In the genomic region with DNA sequence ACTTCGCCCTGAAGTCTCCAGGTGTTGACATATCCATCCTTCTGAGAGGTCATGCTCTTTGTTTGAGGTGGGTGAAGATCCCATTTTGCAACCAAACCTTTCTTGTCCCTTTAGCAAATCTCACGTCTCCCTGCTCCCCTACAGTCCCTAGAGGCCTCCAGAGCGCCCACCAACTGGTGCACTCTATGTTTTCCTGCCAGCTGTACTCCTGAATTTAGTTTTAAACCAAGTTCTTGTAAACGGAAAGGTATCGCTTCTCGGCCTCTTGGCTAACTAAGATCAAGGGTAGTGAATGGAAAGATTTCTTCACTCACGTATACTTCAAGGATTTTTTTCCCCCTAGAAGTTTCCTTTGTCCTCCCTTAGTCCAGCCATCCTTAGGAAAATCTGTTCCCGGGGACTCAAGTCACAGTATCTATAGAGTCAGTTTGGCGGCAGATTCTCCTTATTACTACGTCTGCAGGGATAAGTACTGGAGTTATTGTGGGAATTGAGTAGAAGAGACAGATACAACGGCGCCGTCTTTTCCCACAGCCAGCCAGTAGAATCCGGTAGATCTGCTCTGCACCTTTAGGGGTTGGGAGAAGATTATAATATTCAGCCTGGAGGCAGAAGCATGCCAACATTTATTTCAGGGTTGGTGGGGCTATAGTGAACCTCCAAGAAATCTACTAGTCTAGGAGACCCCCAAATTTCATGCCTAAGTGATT, we compare ENCODE assay signal across 8 mouse cellular contexts. TPM values are rescaled to one million over a fixed set of nuclear protein-coding genes. Genes with fewer than 3 reads are reported as not detected.
DNase-seq lines count a peak whose midpoint lies in the region; ATAC-seq and TF ChIP-seq lines count a peak whose summit lies in the region.

No protein-coding gene starts in this region.

- no peak for TF ChIP-seq CTCF in G1E (IDR thresholded peaks at IDR 0.05; ENCODE audit: low read depth, low read length)

- no peak for ATAC-seq in heart, embryonic 11.5 days (replicated peaks; ENCODE audit: insufficient number of reproducible peaks, low FRiP score, low TSS enrichment)
- no peak for ATAC-seq in G1E (ENCODE audit: extremely low read depth, insufficient number of reproducible peaks, low FRiP score, poor library complexity, severe bottlenecking)
- no peak for ATAC-seq in liver, embryonic 16.5 days (ENCODE audit: low read depth)

- H3K36me3 ChIP-seq in heart, embryonic 11.5 days (ENCODE audit: control insufficient read depth, insufficient read depth, low read length) = no peaks in the 10 kb centered on the region
- no peaks in the 10 kb centered on the region for H3K36me3 ChIP-seq in G1E (replicated peaks)
- no peaks in the 10 kb centered on the region for H3K36me3 ChIP-seq in hindbrain, embryonic 10.5 days
- H3K36me3 ChIP-seq in liver, embryonic 16.5 days (ENCODE audit: control insufficient read depth, insufficient read depth) = no peaks in the 10 kb centered on the region

- peak overlapping the region; percentile 82 for H3K4me2 ChIP-seq in heart, embryonic 11.5 days
- H3K4me2 ChIP-seq in liver, embryonic 16.5 days (ENCODE audit: low read depth, low read length) = peak overlapping the region; percentile 97

- DNase-seq in heart, adult 11 months = no peak
- DNase-seq in G1E (ENCODE audit: low spot score) = no peak
- DNase-seq in hindbrain, embryonic 10.5 days (ENCODE audit: low spot score) = no peak
- DNase-seq in yolk sac, embryonic 10.5 days (ENCODE audit: low spot score) = no peak
- no peak for DNase-seq in left cerebral cortex, adult 9 months (ENCODE audit: low spot score in 2 of 2)
- no peak for DNase-seq in natural killer cell, adult 2 months (ENCODE audit: low spot score in 2 of 2)

- H3K4me1 ChIP-seq in heart, embryonic 11.5 days (ENCODE audit: control insufficient read depth, insufficient read depth, low read length) = peaks cover 21% of the 10 kb centered on the region
- H3K4me1 ChIP-seq in G1E (ENCODE audit: insufficient read depth, low read depth, low read length) = peaks cover 67% of the 10 kb centered on the region
- H3K4me1 ChIP-seq in hindbrain, embryonic 10.5 days (replicated peaks) = peaks cover 63% of the 10 kb centered on the region
- H3K4me1 ChIP-seq in liver, embryonic 16.5 days (ENCODE audit: control insufficient read depth, low read depth, low read length) = peaks cover 55% of the 10 kb centered on the region

- no peak overlapping the region for H3K27ac ChIP-seq in heart, embryonic 11.5 days (ENCODE audit: low read depth, low read length)
- H3K27ac ChIP-seq in hindbrain, embryonic 10.5 days = 0 out of 2 replicates have a peak overlapping the region, but pooled peaks have one; percentile 67
- H3K27ac ChIP-seq in liver, embryonic 16.5 days (ENCODE audit: low read length) = no peak overlapping the region

- no peaks in the 10 kb centered on the region for H3K9me3 ChIP-seq in heart, embryonic 11.5 days (replicated peaks; ENCODE audit: control insufficient read depth, low read length)
- no peaks in the 10 kb centered on the region for H3K9me3 ChIP-seq in G1E (replicated peaks)
- no peaks in the 10 kb centered on the region for H3K9me3 ChIP-seq in hindbrain, embryonic 10.5 days
- H3K9me3 ChIP-seq in liver, embryonic 16.5 days (replicated peaks; ENCODE audit: control insufficient read depth, low read length) = no peaks in the 10 kb centered on the region

- no peaks in the 10 kb centered on the region for H3K27me3 ChIP-seq in heart, embryonic 11.5 days (ENCODE audit: control insufficient read depth, insufficient read depth, low read length)
- H3K27me3 ChIP-seq in G1E (ENCODE audit: insufficient read depth, low read length) = peaks cover 17% of the 10 kb centered on the region
- peaks cover 60% of the 10 kb centered on the region for H3K27me3 ChIP-seq in hindbrain, embryonic 10.5 days (ENCODE audit: insufficient read depth, poor library complexity, severe bottlenecking)
- peaks cover 43% of the 10 kb centered on the region for H3K27me3 ChIP-seq in liver, embryonic 16.5 days (ENCODE audit: control insufficient read depth, insufficient read depth, low read depth, low read length)

- peak overlapping the region; percentile 78 for H3K4me3 ChIP-seq in heart, embryonic 11.5 days (ENCODE audit: low read depth, low read length)
- H3K4me3 ChIP-seq in G1E (ENCODE audit: low read depth, low read length) = peak overlapping the region; percentile 74; the same call in 1 of the 2 replicates
- H3K4me3 ChIP-seq in hindbrain, embryonic 10.5 days = peak overlapping the region; percentile 92
- H3K4me3 ChIP-seq in liver, embryonic 16.5 days (ENCODE audit: low read depth, low read length) = no peak overlapping the region; the same call in 1 of the 2 replicates

- no peak overlapping the region for H3K9ac ChIP-seq in heart, embryonic 11.5 days (ENCODE audit: low read depth, low read length)
- no peak overlapping the region for H3K9ac ChIP-seq in liver, embryonic 16.5 days (ENCODE audit: low read depth, low read length)

- 29% methylated on average over 14 of the region's 14 CpGs for WGBS in heart, embryonic 11.5 days (ENCODE audit: insufficient replicate concordance)
- WGBS in hindbrain, embryonic 10.5 days = 18% methylated on average over 14 of the region's 14 CpGs
- 38% methylated on average over 14 of the region's 14 CpGs for WGBS in liver, embryonic 16.5 days (ENCODE audit: insufficient replicate concordance)

RNA-seq across cellular contexts. Expression of gene Hes7, which starts 0.6 kb away (rescaled TPM):
- polyA plus RNA-seq in heart, embryonic 11.5 days (2014; fragmentation: Nextera tagmentation; extraction: Ambion mirVana) = 0.35 and 0.64 TPM in 2 replicates
- 0.53 TPM in 1 of 2 replicates, not detected in the other for total RNA-seq in G1E (2014; fragmentation: Nextera tagmentation)
- total RNA-seq in G1E (2017) = 0.22 TPM in 1 of 2 replicates, not detected in the other
- polyA plus RNA-seq in G1E (2012) = 1.2 and 2.0 TPM in 2 replicates
- polyA plus RNA-seq in hindbrain, embryonic 10.5 days (2016; fragmentation: Nextera tagmentation; extraction: Ambion mirVana) = 0.14 and 0.48 TPM in 2 replicates
- polyA plus RNA-seq in liver, embryonic 16.5 days (2015; fragmentation: Nextera tagmentation; extraction: Ambion mirVana) = 0.06 and 0.07 TPM in 2 replicates

RNA-seq across cellular contexts. Expression of gene 9130213A22Rik, which starts 2.8 kb away (rescaled TPM):
- 0.32 and 0.49 TPM in 2 replicates for polyA plus RNA-seq in heart, embryonic 11.5 days (2014; fragmentation: Nextera tagmentation; extraction: Ambion mirVana)
- total RNA-seq in G1E (2014; fragmentation: Nextera tagmentation) = 1.4 TPM in 2 replicates
- 0.17 and 0.82 TPM in 2 replicates for total RNA-seq in G1E (2017)
- 0.10 and 0.25 TPM in 2 replicates for polyA plus RNA-seq in G1E (2012)
- 0.13 TPM in 1 of 2 replicates, not detected in the other for polyA plus RNA-seq in hindbrain, embryonic 10.5 days (2016; fragmentation: Nextera tagmentation; extraction: Ambion mirVana)
- 0.07 TPM in 1 of 2 replicates, not detected in the other for polyA plus RNA-seq in liver, embryonic 16.5 days (2015; fragmentation: Nextera tagmentation; extraction: Ambion mirVana)

RNA-seq across cellular contexts. Expression of gene Aloxe3, which starts 6.1 kb away (rescaled TPM):
- 0.37 and 0.39 TPM in 2 replicates for polyA plus RNA-seq in heart, embryonic 11.5 days (2014; fragmentation: Nextera tagmentation; extraction: Ambion mirVana)
- total RNA-seq in G1E (2014; fragmentation: Nextera tagmentation) (1.3 TPM in 1 of 2 replicates, not detected in the other), G1E (2017) (0.16 TPM in 1 of 2 replicates, not detected in the other)
- polyA plus RNA-seq in G1E (2012) = 0.01 TPM in 1 of 2 replicates, not detected in the other
- 0.22 TPM in 1 of 2 replicates, not detected in the other for polyA plus RNA-seq in hindbrain, embryonic 10.5 days (2016; fragmentation: Nextera tagmentation; extraction: Ambion mirVana)
- polyA plus RNA-seq in liver, embryonic 16.5 days (2015; fragmentation: Nextera tagmentation; extraction: Ambion mirVana) = 0.09 and 0.39 TPM in 2 replicates

RNA-seq across cellular contexts. Expression of gene Per1, which starts 24.6 kb away (rescaled TPM):
- polyA plus RNA-seq in heart, embryonic 11.5 days (2014; fragmentation: Nextera tagmentation; extraction: Ambion mirVana) = 6.2 and 6.3 TPM in 2 replicates
- total RNA-seq in G1E (2014; fragmentation: Nextera tagmentation) = 55.2 and 55.5 TPM in 2 replicates
- 8.9 TPM in 2 replicates for total RNA-seq in G1E (2017)
- 40.6 TPM in 2 replicates for polyA plus RNA-seq in G1E (2012)
- 7.8 and 9.8 TPM in 2 replicates for polyA plus RNA-seq in hindbrain, embryonic 10.5 days (2016; fragmentation: Nextera tagmentation; extraction: Ambion mirVana)
- polyA plus RNA-seq in liver, embryonic 16.5 days (2015; fragmentation: Nextera tagmentation; extraction: Ambion mirVana) = 6.9 and 8.5 TPM in 2 replicates

RNA-seq across cellular contexts. Expression of gene Vamp2, which starts 31.3 kb away (rescaled TPM):
- 89.7 and 94.7 TPM in 2 replicates for polyA plus RNA-seq in heart, embryonic 11.5 days (2014; fragmentation: Nextera tagmentation; extraction: Ambion mirVana)
- 98.4 and 104 TPM in 2 replicates for total RNA-seq in G1E (2014; fragmentation: Nextera tagmentation)
- total RNA-seq in G1E (2017) = 4.4 and 5.8 TPM in 2 replicates
- polyA plus RNA-seq in G1E (2012) = 31.8 and 32.8 TPM in 2 replicates
- 67.1 and 108 TPM in 2 replicates for polyA plus RNA-seq in hindbrain, embryonic 10.5 days (2016; fragmentation: Nextera tagmentation; extraction: Ambion mirVana)
- 16.4 and 25.4 TPM in 2 replicates for polyA plus RNA-seq in liver, embryonic 16.5 days (2015; fragmentation: Nextera tagmentation; extraction: Ambion mirVana)
